Mouse (Mus musculus): ENCODE results near the gene Clba1. TPM values are rescaled to one million over a fixed set of nuclear protein-coding genes. Genes with fewer than 3 reads are reported as not detected.

Clba1 gene
- polyA plus RNA-seq, 1 experiment from 2014 or later = 4.3 TPM

DNA sequence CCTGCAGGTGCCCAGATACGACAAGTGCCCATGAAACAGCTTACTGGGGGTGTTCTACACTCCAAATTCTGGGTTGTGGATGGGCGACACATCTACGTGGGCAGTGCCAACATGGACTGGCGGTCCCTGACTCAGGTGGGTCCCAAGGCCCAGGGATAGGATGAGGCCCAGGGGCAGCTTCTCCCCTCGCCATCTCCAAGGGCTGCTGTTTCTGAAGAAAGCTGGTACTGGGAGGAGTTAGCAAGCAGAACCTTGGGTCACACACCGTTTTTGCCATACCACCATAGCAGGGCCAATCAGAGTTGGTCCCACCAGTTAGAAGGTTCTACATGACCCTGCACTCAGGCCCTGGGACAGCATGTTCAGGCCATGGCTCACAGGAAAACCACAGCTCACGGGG, 43.7 kb upstream of the Clba1 start:
- no peak for DNase-seq
- WGBS = 86% methylated on average over 7 of the region's 7 CpGs
- Histone ChIP-seq H3K4me2 (no peak overlapping the region), H3K4me1 (ENCODE audit: insufficient read depth) (no peaks in the 10 kb centered on the region), H3K27ac (ENCODE audit: low read depth) (no peak overlapping the region), H3K27me3 (ENCODE audit: insufficient read depth, low read length) (no peaks in the 10 kb centered on the region), H3K36me3 (ENCODE audit: insufficient read depth) (no peaks in the 10 kb centered on the region), H3K9me3 (ENCODE audit: low read depth, low read length) (no peaks in the 10 kb centered on the region), H3K4me3 (ENCODE audit: low read depth, low read length) (no peak overlapping the region), H3K9ac (no peak overlapping the region)
- TF ChIP-seq CTCF (IDR thresholded peaks at IDR 0.05; ENCODE audit: low read depth) = no peak
- ATAC-seq (ENCODE audit: insufficient read depth) = no peak

DNA sequence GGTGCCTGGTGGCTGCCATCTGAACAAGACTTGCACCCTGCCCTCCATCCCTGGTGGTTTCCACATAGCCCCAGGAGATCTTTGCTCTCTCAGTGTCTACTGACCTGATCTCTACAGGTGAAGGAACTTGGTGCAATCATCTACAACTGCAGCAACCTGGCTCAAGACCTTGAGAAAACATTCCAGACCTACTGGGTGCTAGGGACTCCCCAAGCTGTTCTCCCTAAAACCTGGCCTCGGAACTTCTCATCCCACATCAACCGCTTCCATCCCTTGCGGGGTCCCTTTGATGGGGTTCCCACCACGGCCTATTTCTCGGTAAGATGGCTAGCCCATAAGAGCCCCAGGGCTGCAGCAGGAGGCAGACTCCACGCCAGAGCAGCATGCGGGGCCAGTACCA, 42.2 kb upstream of the Clba1 start:
- DNase-seq = no peak
- Histone ChIP-seq H3K4me1 (ENCODE audit: insufficient read depth) (no peaks in the 10 kb centered on the region), H3K27ac (ENCODE audit: low read depth) (no peak overlapping the region), H3K36me3 (ENCODE audit: insufficient read depth) (no peaks in the 10 kb centered on the region), H3K9me3 (ENCODE audit: low read depth, low read length) (no peaks in the 10 kb centered on the region), H3K27me3 (ENCODE audit: insufficient read depth, low read length) (no peaks in the 10 kb centered on the region), H3K4me2 (no peak overlapping the region), H3K9ac (no peak overlapping the region), H3K4me3 (ENCODE audit: low read depth, low read length) (no peak overlapping the region)
- TF ChIP-seq CTCF (IDR thresholded peaks at IDR 0.05; ENCODE audit: low read depth) = no peak
- no peak for ATAC-seq (ENCODE audit: insufficient read depth)
- WGBS = 90% methylated on average over 7 of the region's 7 CpGs

DNA sequence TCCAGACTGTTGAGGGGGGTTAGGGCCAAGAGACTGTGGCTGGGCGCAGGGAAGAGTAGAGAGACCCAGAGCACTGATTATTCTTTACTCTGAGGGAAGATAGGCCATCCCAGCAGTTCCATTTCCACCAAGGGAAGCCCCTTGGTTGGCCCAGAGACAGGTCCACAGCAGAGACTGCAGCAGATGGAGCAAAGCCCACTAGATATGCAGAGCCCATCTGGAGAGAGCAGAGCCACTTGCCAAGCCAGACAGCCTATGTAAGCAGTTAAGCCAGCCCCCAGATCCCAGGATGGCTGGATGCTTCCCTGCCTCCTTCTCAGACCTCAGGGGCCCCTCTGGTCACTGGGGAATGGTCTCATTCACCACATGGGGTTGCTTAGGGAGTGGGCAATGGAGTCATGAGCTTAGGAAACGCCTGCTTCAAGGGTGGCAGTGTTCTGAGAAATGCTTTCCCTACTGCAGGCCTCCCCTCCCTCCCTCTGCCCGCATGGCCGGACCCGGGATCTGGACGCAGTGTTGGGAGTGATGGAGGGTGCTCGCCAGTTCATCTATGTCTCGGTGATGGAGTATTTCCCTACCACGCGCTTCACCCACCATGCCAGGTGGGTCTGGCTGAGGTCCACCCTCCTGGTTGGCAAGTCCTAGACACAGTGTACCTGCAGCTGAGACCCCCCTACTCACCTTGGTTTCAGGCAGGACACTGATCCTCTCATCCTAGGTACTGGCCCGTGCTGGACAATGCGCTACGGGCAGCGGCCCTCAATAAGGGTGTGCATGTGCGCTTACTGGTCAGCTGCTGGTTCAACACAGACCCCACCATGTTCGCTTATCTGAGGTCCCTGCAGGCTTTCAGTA, 41.5 kb upstream of the Clba1 start:
- Histone ChIP-seq H3K9me3 (ENCODE audit: low read depth, low read length) (no peaks in the 10 kb centered on the region), H3K27ac (ENCODE audit: low read depth) (no peak overlapping the region), H3K4me2 (no peak overlapping the region), H3K4me1 (ENCODE audit: insufficient read depth) (no peaks in the 10 kb centered on the region), H3K4me3 (ENCODE audit: low read depth, low read length) (no peak overlapping the region), H3K9ac (no peak overlapping the region), H3K27me3 (ENCODE audit: insufficient read depth, low read length) (no peaks in the 10 kb centered on the region), H3K36me3 (ENCODE audit: insufficient read depth) (no peaks in the 10 kb centered on the region)
- no peak for TF ChIP-seq CTCF (IDR thresholded peaks at IDR 0.05; ENCODE audit: low read depth)
- no peak for DNase-seq
- ATAC-seq (ENCODE audit: insufficient read depth) = no peak
- WGBS = 87% methylated on average over 16 of the region's 16 CpGs

DNA sequence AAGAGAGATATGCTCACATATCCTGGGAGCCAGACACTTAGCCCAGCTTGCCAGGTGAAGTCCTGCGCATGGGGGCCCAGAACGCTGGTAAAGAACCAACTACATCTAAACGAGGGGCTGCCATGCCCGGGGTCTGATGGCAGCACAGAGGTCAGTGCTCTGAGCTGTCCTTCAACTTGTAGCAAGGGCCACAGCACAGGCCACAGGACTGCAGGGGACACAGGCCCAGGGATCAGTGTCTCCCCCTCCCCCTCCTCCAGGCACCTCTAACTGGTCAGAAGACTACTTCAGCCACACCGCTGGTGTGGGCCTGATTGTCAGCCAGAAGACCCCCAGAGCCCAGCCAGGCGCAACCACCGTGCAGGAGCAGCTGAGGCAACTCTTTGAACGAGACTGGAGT, 40.6 kb upstream of the Clba1 start:
- Histone ChIP-seq H3K27ac (ENCODE audit: low read depth) (no peak overlapping the region), H3K9ac (no peak overlapping the region; the same call in 1 of the 2 replicates), H3K4me2 (no peak overlapping the region), H3K4me3 (ENCODE audit: low read depth, low read length) (no peak overlapping the region), H3K36me3 (ENCODE audit: insufficient read depth) (no peaks in the 10 kb centered on the region), H3K27me3 (ENCODE audit: insufficient read depth, low read length) (no peaks in the 10 kb centered on the region), H3K9me3 (ENCODE audit: low read depth, low read length) (no peaks in the 10 kb centered on the region), H3K4me1 (ENCODE audit: insufficient read depth) (no peaks in the 10 kb centered on the region)
- TF ChIP-seq CTCF (IDR thresholded peaks at IDR 0.05; ENCODE audit: low read depth) = no peak
- DNase-seq = no peak
- ATAC-seq (ENCODE audit: insufficient read depth) = no peak
- WGBS = 84% methylated on average over 8 of the region's 8 CpGs

DNA sequence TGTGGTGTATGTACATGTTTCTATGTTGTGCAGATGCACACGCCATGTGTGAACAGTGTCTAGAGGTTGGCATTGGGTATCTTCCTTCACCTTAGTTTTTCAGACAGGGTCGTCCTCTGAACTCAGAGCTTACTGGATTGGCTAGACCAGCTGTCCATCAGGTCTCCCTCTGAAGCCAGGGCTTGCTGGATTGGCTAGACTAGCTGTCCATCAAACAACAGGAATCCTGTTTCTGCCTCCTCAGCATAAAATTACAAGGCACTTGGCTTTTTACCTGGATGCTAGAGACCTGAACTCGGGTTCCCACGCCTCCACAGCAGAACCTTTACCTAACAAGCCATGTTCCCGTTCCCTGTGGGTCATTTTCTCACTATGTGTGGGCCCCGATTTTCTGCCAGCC, 39.7 kb upstream of the Clba1 start:
- Histone ChIP-seq H3K4me3 (ENCODE audit: low read depth, low read length) (no peak overlapping the region), H3K4me1 (ENCODE audit: insufficient read depth) (no peaks in the 10 kb centered on the region), H3K27me3 (ENCODE audit: insufficient read depth, low read length) (no peaks in the 10 kb centered on the region), H3K36me3 (ENCODE audit: insufficient read depth) (no peaks in the 10 kb centered on the region), H3K9ac (no peak overlapping the region), H3K27ac (ENCODE audit: low read depth) (no peak overlapping the region), H3K4me2 (no peak overlapping the region), H3K9me3 (ENCODE audit: low read depth, low read length) (no peaks in the 10 kb centered on the region)
- TF ChIP-seq CTCF (IDR thresholded peaks at IDR 0.05; ENCODE audit: low read depth) = no peak
- no peak for ATAC-seq (ENCODE audit: insufficient read depth)
- WGBS = 78% methylated on average over 6 of the region's 6 CpGs
- peak; percentile 50 for DNase-seq

DNA sequence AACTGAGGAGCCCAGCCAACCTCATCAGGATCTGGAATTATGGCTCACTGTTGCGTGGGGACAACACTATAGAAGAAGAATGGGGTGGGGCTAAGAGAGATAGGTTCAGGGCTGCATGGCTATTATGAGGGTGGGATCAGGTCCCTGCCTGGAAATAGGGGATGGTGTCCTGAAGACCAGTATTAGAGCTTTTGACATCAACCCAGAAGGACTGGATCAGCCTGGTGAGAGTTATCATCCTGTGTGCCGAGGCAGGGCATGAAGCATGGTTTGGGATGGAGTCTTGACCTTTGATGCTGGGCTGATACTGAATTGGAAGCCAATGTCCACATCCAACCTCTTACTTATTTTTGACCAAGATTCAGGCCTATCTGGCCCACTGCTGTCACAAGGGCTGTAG, 39.0 kb upstream of the Clba1 start:
- no peak for DNase-seq
- 65% methylated on average over 2 of the region's 2 CpGs for WGBS
- no peaks in the 10 kb centered on the region for H3K4me1 ChIP-seq (ENCODE audit: insufficient read depth)
- no peak overlapping the region for H3K9ac ChIP-seq
- H3K27ac ChIP-seq (ENCODE audit: low read depth) = no peak overlapping the region
- H3K4me2 ChIP-seq = no peak overlapping the region
- H3K9me3 ChIP-seq (ENCODE audit: low read depth, low read length) = no peaks in the 10 kb centered on the region
- no peaks in the 10 kb centered on the region for H3K36me3 ChIP-seq (ENCODE audit: insufficient read depth)
- TF ChIP-seq CTCF (IDR thresholded peaks at IDR 0.05; ENCODE audit: low read depth) = no peak
- no peaks in the 10 kb centered on the region for H3K27me3 ChIP-seq (ENCODE audit: insufficient read depth, low read length)
- H3K4me3 ChIP-seq (ENCODE audit: low read depth, low read length) = no peak overlapping the region
- no peak for ATAC-seq (ENCODE audit: insufficient read depth)

DNA sequence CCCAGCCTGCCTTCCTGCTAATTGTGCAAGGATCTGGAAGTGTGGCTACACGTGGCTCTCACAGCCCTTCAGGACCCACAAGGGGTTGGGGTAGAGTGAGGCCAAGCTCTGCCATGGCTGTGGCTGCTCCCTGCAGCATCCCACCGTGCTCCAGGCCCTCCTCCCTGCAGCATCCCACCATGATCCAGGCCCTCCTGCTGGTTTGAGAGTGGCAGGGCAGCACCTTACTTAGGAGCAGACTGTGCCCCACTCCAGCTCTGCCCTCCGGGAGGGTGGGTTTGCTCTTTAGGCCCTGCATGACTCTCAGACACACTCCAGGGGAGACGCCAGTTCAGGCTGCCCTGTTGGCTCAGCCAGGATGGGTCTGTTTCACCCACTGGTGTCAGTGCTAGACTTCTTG, 38.3 kb upstream of the Clba1 start:
- no peak overlapping the region for H3K4me3 ChIP-seq (ENCODE audit: low read depth, low read length)
- ATAC-seq (ENCODE audit: insufficient read depth) = no peak
- H3K36me3 ChIP-seq (ENCODE audit: insufficient read depth) = no peaks in the 10 kb centered on the region
- H3K27ac ChIP-seq (ENCODE audit: low read depth) = no peak overlapping the region
- no peaks in the 10 kb centered on the region for H3K4me1 ChIP-seq (ENCODE audit: insufficient read depth)
- DNase-seq = no peak
- no peaks in the 10 kb centered on the region for H3K9me3 ChIP-seq (ENCODE audit: low read depth, low read length)
- WGBS = 69% methylated on average over 4 of the region's 4 CpGs
- no peaks in the 10 kb centered on the region for H3K27me3 ChIP-seq (ENCODE audit: insufficient read depth, low read length)
- H3K4me2 ChIP-seq = no peak overlapping the region
- no peak for TF ChIP-seq CTCF (IDR thresholded peaks at IDR 0.05; ENCODE audit: low read depth)
- no peak overlapping the region for H3K9ac ChIP-seq

Measured in lung, embryonic 14.5 days (tissue).